Mouse (Mus musculus) embryonic fibroblast, embryonic 13.5 days (primary cell): ENCODE measurements around the gene Zfp324.

Source experiments
- CTCF ChIP-seq: IDR thresholded peaks from 2 replicates; pipeline ENCODE4 v1.5.1; 2011; ENCODE audit warnings: mild to moderate bottlenecking, control low read depth, low read length, moderate library complexity, borderline replicate concordance; ENCODE audit not compliant: insufficient read depth
- POLR2A ChIP-seq: IDR thresholded peaks from 2 replicates; pipeline ENCODE4 v1.6.1; 2011; ENCODE audit warnings: low read depth, mild to moderate bottlenecking, control low read depth, low read length, moderate library complexity

GRCm38 (mm10) chr7:12985724-12986123 is 20.1 kb downstream of the Zfp324 start:
- no peak for TF ChIP-seq POLR2A
- TF ChIP-seq CTCF = no peak
